Mouse (Mus musculus) gastrocnemius, adult 18-20 months (tissue): ENCODE measurements around the gene Slc15a2. TPM values are rescaled to one million over a fixed set of nuclear protein-coding genes. Genes with fewer than 3 reads are reported as not detected.

Experiments
- microRNA-seq: library from miRNA; unstranded; fragments of <30 nt; microRNA quantifications from one replicate; pipeline ENCODE4 v1.2.0, GENCODE M21; 2021
- total RNA-seq, 2 experiments: library from RNA; stranded (reverse); gene quantifications; 2 replicates each; pipeline ENCODE4 v1.2.3; 2021

The Slc15a2 gene
- total RNA-seq, 2 experiments from 2014 or later = 1.5 to 2.2 TPM

Small RNA genes lying within 50 kb of the gene (microRNA-seq; reads per million reads assigned to microRNA genes)
- not detected for gene Gm22617

Other genes starting within 250 kb of the Slc15a2 start
- 1 to 10 TPM; 5.4 to 9.7 TPM for gene Casr, start 222.8 kb downstream of the Slc15a2 start, total RNA-seq
- under 1 TPM; 0.14 to 0.28 TPM for gene Cd86, start 118.9 kb downstream of the Slc15a2 start, total RNA-seq
- gene Ildr1, start 91.0 kb downstream of the Slc15a2 start, total RNA-seq = under 1 TPM; 0.11 to 0.28 TPM
- 1 to 10 TPM; 6.1 to 6.6 TPM for gene Iqcb1, start 43.4 kb upstream of the Slc15a2 start, total RNA-seq
- gene Eaf2, start 90.0 kb upstream of the Slc15a2 start, total RNA-seq = under 1 TPM in 1 of 2 experiments, not detected in 1; 0.32 TPM
- gene Golgb1, start 90.2 kb upstream of the Slc15a2 start, total RNA-seq = 10 to 100 TPM; 21.8 to 22.3 TPM
- 1 to 10 TPM; 2.0 to 2.1 TPM for gene Hcls1, start 150.0 kb upstream of the Slc15a2 start, total RNA-seq
- gene Fbxo40, start 205.5 kb upstream of the Slc15a2 start, total RNA-seq = 100 to 1,000 TPM; 275 to 366 TPM
- gene Polq, start 226.8 kb upstream of the Slc15a2 start, total RNA-seq = under 1 TPM; 0.59 to 0.75 TPM